Mouse (Mus musculus) CH12.LX (cell line): ENCODE results near the gene Ppl.

Source experiments
- CHD2 ChIP-seq: IDR thresholded peaks from 2 replicates; pipeline ENCODE4 v1.6.1; 2011; ENCODE audit warnings: low read length, improper control_type of control experiment
- CTCF ChIP-seq, 2 experiments: IDR thresholded peaks in 1 of 2; conservative IDR thresholded peaks in 1 of 2; 2 replicates each; pipeline ENCODE4 v1.5.1; 2011 to 2012; ENCODE audit warnings: low read depth in 2 of 2, low read length in 2 of 2, improper control_type of control experiment in 1 of 2, inconsistent platforms in 1 of 2, mild to moderate bottlenecking in 1 of 2, moderate library complexity in 1 of 2
- IRF4 ChIP-seq: IDR thresholded peaks from 2 replicates; pipeline ENCODE4 v1.6.1; 2014; ENCODE audit warnings: low read depth, mild to moderate bottlenecking, inconsistent platforms, low read length, improper control_type of control experiment
- MYC ChIP-seq: IDR thresholded peaks from 2 replicates; pipeline ENCODE4 v1.6.1; 2011; ENCODE audit warnings: low read depth, mild to moderate bottlenecking, improper control_type of control experiment, low read length

DNA sequence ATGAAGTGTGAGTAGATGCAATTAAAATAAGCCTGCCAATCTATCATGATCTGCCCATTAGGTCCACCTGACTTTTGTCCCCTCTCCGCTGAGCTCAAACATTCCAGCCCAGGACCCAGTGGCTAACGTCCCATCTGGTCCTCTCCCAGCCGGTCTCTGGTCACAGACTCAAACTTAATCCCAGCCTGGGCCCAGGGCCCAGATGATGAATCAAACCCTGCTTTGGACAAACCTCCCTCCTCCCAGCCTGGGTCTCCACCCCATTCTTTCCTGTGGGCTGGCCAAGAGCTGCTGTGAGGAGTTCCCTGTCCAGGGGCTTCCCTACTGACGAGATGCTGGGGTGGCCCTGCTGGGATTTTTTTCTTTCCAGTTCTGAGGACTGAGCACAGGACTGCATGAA is 7.5 kb upstream of the Ppl start:
- TF ChIP-seq CHD2 (no peak), CTCF (conservative IDR thresholded peaks at IDR 0.05 in 1 of 2, IDR thresholded peaks at IDR 0.05 in 1 of 2; ENCODE audit: low read depth in 2 of 2, low read length in 2 of 2) (no peak), MYC (no peak), IRF4 (no peak)
